Mouse (Mus musculus) cerebellum, adult 9-11 months (tissue): ENCODE measurements around the gene Nell1.
A peak's percentile ranks its signal among the peaks of the same experiment; 100 is the strongest.
"Not testable (repeated sequence)": the region's sequence is repeated elsewhere in the genome, so short reads cannot be mapped to it uniquely, and the experiment has no call there.

Experiments used
- DNase-seq: peaks from one replicate; pipeline ENCODE4 v3.0.0; 2022

Nell1 gene

GRCm38 (mm10) chr7:49974841-49975440 is at the start of gene Nell1:
Gene Nell1, plus strand, starts transcription at chr7:49974864.
- no peak for DNase-seq

- no peak for DNase-seq
Observed at GRCm38 (mm10) chr7:49928571-49928970, 46.1 kb upstream of the Nell1 start.

- no peak for DNase-seq
Observed at GRCm38 (mm10) chr7:49929999-49930398, 44.7 kb upstream of the Nell1 start.

- DNase-seq = not testable (repeated sequence)
Observed at GRCm38 (mm10) chr7:49933386-49934115, 41.1 kb upstream of the Nell1 start.

- DNase-seq = no peak
Observed at GRCm38 (mm10) chr7:49936821-49937220, 37.8 kb upstream of the Nell1 start.

GRCm38 (mm10) chr7:49942023-49942422 is 32.6 kb upstream of the Nell1 start:
- DNase-seq = no peak

GRCm38 (mm10) chr7:49942490-49942889 is 32.2 kb upstream of the Nell1 start:
- no peak for DNase-seq

GRCm38 (mm10) chr7:49946691-49947090 is 28.0 kb upstream of the Nell1 start:
- DNase-seq = peak; percentile 12

GRCm38 (mm10) chr7:49953546-49954181 is 21.0 kb upstream of the Nell1 start:
- DNase-seq = peak; percentile 12

- DNase-seq = no peak
Observed at GRCm38 (mm10) chr7:49954834-49955233, 19.8 kb upstream of the Nell1 start.

- no peak for DNase-seq
Observed at GRCm38 (mm10) chr7:49957142-49957541, 17.5 kb upstream of the Nell1 start.

GRCm38 (mm10) chr7:49963764-49964163 is 10.9 kb upstream of the Nell1 start:
- DNase-seq = no peak

- no peak for DNase-seq
Observed at GRCm38 (mm10) chr7:49969516-49969915, 5.1 kb upstream of the Nell1 start.

- DNase-seq = no peak
Observed at GRCm38 (mm10) chr7:49975441-49976121, 917 bp downstream of the Nell1 start.

GRCm38 (mm10) chr7:49981511-49982227 is 7.0 kb downstream of the Nell1 start:
- no peak for DNase-seq

GRCm38 (mm10) chr7:49984698-49985097 is 10.0 kb downstream of the Nell1 start:
- no peak for DNase-seq

GRCm38 (mm10) chr7:49985947-49986346 is 11.3 kb downstream of the Nell1 start:
- no peak for DNase-seq

- DNase-seq = no peak
Observed at GRCm38 (mm10) chr7:49999321-49999720, 24.7 kb downstream of the Nell1 start.

GRCm38 (mm10) chr7:50005268-50005667 is 30.6 kb downstream of the Nell1 start:
- DNase-seq = no peak

GRCm38 (mm10) chr7:50035187-50036153 is 60.8 kb downstream of the Nell1 start:
- DNase-seq = no peak

GRCm38 (mm10) chr7:50041112-50041511 is 66.4 kb downstream of the Nell1 start:
- no peak for DNase-seq

GRCm38 (mm10) chr7:50050144-50050543 is 75.5 kb downstream of the Nell1 start:
- DNase-seq = no peak
